Mouse (Mus musculus) cerebellum, postnatal 36 days (tissue): ENCODE data around the gene Xiap.
A peak's percentile ranks its signal among the peaks of the same experiment; 100 is the strongest.

Experiments used
- DNase-seq, 2 experiments: peaks; one replicate each; pipeline ENCODE4 v3.0.0; 2021 to 2022; ENCODE audit warnings: mixed read lengths in 2 of 2

The Xiap gene

GRCm38 (mm10) chrX:42088136-42088535, 28.7 kb downstream of the Xiap start:
- DNase-seq, result no peak

GRCm38 (mm10) chrX:42107137-42107536, 47.7 kb downstream of the Xiap start:
- DNase-seq, result no peak

GRCm38 (mm10) chrX:42110585-42110984, 51.1 kb downstream of the Xiap start:
- DNase-seq, result no peak

- no peak for DNase-seq
Observed at GRCm38 (mm10) chrX:42119442-42120048, 60.1 kb downstream of the Xiap start.

GRCm38 (mm10) chrX:42124963-42125697, 65.7 kb downstream of the Xiap start:
- DNase-seq, result no peak

GRCm38 (mm10) chrX:42139882-42140281, 80.4 kb downstream of the Xiap start:
- no peak for DNase-seq

GRCm38 (mm10) chrX:42142620-42143019, 83.1 kb downstream of the Xiap start:
- no peak for DNase-seq

GRCm38 (mm10) chrX:42143991-42144390, 84.5 kb downstream of the Xiap start:
- no peak for DNase-seq

GRCm38 (mm10) chrX:42148016-42148451, 88.6 kb downstream of the Xiap start:
- peak in 1 of 2 experiments; percentile 9 for DNase-seq

GRCm38 (mm10) chrX:42148788-42149556, 89.5 kb downstream of the Xiap start, which contains the start of gene Stag2:
Gene Stag2 (plus strand): TSS chrX:42149317.
- peak; percentile 78 to 84 for DNase-seq

GRCm38 (mm10) chrX:42149557-42150345, 90.3 kb downstream of the Xiap start:
- DNase-seq, result peak; percentile 42 to 62

GRCm38 (mm10) chrX:42150346-42151023, 91.0 kb downstream of the Xiap start:
- DNase-seq, result peak; percentile 67 to 86

GRCm38 (mm10) chrX:42151024-42151754, 91.7 kb downstream of the Xiap start:
- peak; percentile 2 to 19 for DNase-seq

- peak; percentile 74 to 78 for DNase-seq
Observed at GRCm38 (mm10) chrX:42151903-42152369, 92.5 kb downstream of the Xiap start.

GRCm38 (mm10) chrX:42153056-42153455, 93.6 kb downstream of the Xiap start:
- no peak for DNase-seq
